Mouse (Mus musculus) heart, postnatal 0 days (tissue): ENCODE data around the gene Spns2.

ENCODE experiments used
- CTCF ChIP-seq: IDR thresholded peaks from 2 replicates; pipeline ENCODE4 v1.5.1; 2016; ENCODE audit warnings: antibody characterized with exemption, control low read depth, low read depth
- EP300 ChIP-seq: IDR thresholded peaks from 2 replicates; pipeline ENCODE4 v1.6.1; 2016; ENCODE audit warnings: antibody characterized with exemption, low read depth

DNA sequence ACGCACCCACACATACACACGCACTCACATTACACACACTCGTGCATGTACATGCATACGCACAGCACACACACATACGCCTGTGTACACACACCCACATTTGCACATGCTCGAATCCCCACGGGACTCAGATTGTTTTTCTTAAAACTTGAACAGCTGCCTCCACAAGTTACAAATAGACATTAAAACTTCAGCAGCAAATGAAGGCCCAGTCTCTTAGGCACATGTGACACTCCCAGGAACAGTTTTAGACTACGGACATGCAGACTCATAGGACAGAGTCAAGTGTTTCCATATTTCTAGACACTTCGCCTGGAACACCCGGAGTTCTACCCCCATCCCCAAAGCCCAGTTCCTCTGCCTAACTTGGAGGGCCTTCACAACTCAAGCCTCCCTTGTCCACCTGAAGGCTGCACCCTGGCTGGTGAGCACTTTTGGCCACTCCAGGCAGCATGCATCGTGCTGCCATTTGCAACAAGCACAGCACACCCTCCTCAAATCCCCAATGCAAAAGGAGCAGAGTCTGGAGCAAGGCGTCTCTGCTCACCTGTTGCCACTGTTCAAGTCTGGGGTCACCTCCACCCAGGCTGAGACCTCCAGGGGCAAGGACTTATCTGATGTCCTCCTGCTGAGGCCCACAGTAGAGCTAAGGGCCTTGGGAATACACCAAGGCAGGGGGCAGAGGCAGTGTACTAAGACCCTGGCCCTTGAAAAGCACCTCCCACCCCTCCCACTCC lies 79.9 kb downstream of the Spns2 start:
- no peak for TF ChIP-seq CTCF
- no peak for TF ChIP-seq EP300
